Mouse (Mus musculus) granulocyte monocyte progenitor cell, adult 5-6 weeks (primary cell): ENCODE data around the gene 2300009A05Rik. TPM values are rescaled to one million over a fixed set of nuclear protein-coding genes. Genes with fewer than 3 reads are reported as not detected.

ENCODE experiments used
- ATAC-seq: replicated peaks from 2 replicates; pipeline ENCODE4 v1.8.0; 2016; ENCODE audit warnings: mild to moderate bottlenecking, moderate TSS enrichment, inconsistent platforms; ENCODE audit not compliant: poor library complexity, severe bottlenecking
- total RNA-seq, 2 experiments: library from RNA; stranded (forward) in 1 of 2; stranded (reverse) in 1 of 2; fragments of 200-712, 200-1000 nt in 1 of 2; fragments of >200 nt in 1 of 2; fragmentation: Nextera tagmentation in 1 of 2; gene quantifications; 2 replicates each; pipeline ENCODE4 v1.2.3; 2014 to 2017

2300009A05Rik gene
- total RNA-seq (2014; fragmentation: Nextera tagmentation) (26.9 and 27.9 TPM in 2 replicates), total RNA-seq (2017) (7.7 and 11.0 TPM in 2 replicates)

DNA sequence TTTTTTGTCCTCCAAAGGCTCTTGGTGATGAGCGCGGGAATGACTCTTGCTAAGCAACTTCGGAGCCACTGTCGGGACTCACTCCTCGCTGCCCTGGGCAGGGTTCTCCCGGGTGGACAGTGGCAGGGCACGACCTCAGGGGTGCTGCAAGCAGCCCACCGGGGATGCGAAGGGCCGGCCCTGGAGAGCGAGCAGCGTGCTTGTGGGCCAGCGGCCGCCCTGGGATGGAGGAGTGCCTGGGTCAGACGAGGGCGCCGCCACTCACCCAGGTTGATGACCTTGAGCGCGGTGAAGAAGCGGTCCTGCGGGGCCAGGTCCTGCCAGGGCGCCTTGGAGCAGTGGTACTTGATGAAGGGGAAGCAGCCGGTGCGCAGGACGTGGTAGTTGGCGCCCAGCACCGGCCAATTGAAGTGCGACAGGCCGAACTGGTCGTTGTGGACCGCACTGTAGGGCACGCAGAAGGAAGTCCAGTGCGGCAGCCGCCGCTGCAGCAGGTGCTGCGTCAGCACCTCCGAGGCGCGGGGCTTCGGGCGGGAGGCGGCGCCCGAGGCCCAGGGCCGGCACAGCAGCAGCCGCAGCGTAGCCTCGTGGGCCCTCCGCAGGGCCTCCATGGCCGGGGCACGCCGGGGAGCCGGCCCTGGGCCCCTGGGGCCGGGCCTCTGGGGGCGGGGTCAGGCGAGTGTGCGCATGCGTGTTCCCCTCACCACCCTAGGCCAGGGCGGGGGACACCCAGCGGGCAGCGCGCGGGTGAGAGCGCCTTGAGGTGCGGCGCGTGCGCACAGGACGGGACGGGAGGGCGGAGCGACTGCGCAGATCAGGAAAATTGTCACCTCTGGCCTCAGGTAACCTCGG is at the start of gene 2300009A05Rik:
2300009A05Rik (minus strand) TSS at position 636 of the 852 bp plus-strand sequence.
- ATAC-seq, result peak; percentile 97

DNA sequence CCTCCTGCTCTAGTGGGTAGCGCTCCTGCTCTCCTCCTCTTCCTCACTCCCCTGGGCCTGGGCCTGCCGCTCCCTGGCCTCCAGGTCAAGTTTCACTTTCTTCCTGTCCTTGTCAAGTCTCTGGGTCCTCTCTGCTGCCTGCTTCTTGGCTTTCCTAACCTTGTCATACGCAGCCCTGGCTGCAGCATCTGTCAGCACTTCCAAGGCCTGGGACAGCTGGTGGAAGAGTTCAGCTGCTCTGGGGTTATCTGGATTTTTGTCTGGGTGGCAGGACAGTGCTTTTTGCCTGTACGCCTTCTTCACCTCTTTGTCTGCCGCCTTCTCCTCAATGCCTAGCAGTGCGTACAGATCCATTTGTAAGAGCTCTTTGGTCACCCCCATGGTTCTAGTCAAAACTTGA is 44.6 kb upstream of the 2300009A05Rik start:
- ATAC-seq, result no peak

DNA sequence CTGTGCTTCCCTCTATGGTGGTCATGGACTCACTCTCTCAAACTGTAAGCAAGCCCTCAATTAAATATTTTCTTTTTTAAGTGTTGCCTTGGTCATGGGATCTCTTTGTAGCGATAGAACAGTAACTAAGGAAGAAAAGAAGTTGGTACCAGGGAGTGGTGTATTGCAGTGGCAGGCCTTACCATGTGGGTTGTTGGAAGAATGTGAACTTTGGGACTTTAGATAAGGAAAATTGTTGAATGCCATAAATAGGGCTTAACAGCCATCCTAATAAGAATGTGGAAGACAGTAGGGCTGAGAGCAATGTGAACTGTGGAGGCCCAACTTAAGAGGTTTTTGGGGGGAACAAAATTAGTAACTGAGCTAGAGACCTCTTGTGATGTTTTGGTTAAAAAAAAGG is 31.6 kb upstream of the 2300009A05Rik start:
- no peak for ATAC-seq

DNA sequence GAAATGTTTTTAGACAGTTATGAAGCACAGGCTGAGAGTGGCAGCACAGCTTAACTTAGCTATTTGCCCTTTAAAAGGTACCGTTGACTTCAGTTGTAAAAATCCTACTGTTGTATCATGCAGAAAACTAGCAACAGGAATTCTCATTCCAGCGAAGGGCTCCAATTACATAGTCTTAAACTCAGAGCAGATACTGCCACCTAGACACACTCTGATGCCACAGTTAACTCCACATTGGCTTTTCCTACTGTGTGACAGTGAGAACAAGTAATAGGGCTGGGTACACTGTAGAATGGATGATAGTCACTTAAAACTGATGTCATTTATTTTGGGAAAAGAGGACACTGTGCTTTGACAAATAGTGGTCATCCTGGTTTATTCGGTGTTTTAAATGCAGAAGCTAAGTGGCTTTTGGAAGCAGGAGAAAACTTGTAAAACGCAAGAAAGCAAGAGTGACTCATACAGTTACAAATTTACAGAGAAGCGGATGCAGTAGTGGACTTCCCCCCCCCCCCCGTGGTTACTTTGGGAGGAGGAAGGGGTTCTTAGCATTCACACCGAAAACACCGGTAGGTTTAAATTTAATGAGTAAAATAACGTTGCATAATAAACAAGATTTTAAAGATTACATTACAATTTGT is 22.2 kb upstream of the 2300009A05Rik start:
- ATAC-seq, result no peak

DNA sequence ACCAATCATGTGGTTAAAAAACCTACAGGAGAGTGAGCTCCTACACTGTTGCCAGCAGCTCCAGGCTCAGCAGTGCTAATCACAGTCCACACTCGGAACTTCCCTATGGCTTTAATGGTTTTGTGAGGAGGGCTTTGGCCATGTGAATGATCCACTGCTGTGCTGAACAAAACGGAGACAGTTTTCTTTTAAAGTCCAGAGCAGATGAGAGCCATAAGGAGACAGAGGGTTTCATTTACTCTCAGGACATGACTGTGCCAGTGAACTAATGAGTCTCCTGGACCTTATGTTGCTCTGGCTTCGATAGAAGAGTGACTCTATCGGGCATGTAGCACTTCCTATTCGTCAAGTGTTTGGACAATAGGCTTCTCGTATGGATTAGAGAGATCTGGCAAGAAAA is 21.4 kb upstream of the 2300009A05Rik start:
- no peak for ATAC-seq

DNA sequence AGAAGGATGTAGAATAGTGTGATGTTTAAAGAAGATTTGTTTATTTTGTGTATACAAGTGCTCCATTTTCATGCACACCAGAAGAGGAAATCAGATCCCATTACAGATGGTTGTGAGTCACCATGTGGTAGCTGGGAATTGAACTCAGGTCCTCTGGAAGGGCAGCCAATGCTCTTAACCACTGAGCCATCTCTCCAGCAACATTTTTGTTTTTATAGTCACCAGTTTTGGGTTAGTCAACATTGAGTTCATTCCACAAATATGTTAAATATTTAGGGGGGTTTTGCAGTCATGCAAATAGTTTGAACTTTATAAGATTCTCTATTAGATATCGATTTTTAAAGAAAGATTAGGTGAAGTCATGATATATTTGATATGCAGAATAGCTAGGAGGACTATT is 1.1 kb upstream of the 2300009A05Rik start:
- ATAC-seq, result no peak

DNA sequence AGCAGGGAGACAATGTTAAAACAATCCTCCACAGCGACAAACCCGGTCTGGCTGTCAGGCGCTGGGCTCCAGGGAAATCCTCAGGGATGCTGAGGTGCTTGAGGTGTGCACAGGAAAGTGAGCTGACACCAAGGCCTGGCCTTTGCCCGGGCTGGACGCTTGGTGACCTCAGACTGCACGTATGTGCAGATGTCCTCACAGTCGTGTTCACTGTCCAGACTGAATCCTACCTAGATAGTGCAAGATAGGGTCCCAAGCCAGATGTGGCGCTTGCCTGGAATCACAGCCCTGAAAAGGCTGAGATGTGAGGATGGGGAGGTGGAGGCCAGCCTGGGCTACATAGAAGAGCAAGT is 393 bp upstream of the 2300009A05Rik start:
- peak; percentile 23 for ATAC-seq

DNA sequence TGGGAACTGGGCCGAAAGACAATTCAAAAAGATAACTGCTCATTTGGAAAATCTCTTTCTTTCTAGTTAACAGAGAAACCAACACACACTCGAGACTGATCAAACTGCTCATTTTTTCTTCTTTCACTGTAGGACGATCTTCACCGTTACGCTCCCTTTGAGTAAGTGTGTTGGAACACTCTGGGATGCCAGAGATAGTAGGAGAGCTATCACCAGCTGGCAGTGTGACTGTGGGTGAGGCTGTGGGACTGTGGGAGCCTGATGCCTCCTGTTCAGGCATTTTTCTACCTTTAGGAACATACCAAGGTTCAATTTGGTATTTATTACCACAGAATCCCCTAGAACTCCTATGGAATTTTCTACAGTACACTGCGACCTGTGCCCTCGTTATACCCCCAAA is 3.4 kb downstream of the 2300009A05Rik start:
- no peak for ATAC-seq

DNA sequence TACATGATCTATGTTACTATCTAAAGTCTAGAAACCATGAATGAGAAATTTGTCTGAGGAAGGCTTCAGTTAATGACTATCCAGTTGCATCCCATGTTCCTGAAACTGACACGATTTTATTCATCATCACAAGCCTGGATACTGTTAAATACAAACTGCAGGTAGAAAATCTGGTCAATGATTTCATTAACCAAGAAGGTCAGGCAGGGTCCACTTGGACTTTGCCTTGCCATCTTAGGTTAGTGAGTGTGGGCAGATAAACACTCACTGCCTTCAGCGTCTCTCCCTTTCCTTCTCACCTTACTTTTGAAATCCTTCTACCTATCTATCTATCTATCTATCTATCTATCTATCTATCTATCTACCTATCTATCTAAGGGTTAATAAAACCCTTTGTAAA is 7.7 kb downstream of the 2300009A05Rik start:
- ATAC-seq, result no peak

DNA sequence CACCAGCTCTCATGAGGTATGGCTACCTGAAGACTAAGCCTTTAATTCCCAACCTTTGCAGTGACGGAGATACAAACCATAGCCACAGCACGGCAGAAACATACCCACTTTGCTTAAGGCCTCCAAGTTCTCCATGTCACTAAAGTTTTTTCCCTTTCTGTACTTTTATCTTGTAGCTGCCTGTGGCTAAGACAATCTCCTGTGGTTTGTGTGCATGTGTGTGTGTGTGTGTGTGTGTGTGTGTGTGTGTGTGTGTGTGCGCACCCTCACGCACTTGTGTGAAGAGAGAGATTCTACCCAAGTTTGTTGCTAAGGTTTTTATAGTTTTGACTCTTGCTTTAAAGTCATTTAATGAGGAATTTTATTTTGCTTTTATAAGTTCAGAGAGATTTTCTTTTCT is 16.3 kb downstream of the 2300009A05Rik start:
- no peak for ATAC-seq

DNA sequence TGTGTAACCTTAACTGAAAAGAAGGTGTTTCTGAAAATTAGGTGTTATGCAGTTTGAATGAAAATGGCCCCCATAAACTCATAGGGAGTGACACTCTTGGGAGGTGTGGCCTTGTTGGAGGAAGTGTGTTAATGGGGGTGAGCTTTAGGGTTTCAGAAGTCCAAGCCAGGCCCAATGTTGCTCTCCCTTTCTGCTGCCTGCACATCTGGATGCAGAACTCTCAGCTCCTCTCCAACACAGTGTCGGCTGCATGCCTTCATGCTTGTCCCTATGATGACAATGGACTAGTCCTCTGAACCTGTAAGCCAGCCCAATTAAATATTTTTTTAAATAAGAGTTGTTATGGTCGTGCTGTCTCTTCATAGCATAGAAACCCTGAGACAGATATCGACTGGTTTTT is 18.7 kb downstream of the 2300009A05Rik start:
- ATAC-seq, result no peak

DNA sequence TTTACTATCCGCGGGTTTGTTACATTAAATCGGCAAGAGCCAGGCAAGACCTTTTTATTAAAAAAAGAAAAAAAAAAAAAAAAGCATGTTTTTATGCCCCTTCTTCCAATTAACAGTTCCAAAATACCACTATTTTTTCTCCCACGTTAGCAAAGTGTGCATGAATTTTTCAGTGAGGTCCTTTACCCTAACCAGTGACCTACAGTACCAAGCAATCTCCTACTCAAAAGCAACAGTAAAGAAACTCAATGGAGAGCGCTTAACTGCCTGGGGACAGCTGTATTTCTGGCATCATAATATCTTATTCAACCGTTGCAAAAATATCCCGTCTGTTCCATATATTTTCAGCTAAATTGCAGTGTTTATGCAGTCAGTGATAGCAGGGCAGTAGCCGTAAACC is 20.9 kb downstream of the 2300009A05Rik start:
- ATAC-seq, result no peak

DNA sequence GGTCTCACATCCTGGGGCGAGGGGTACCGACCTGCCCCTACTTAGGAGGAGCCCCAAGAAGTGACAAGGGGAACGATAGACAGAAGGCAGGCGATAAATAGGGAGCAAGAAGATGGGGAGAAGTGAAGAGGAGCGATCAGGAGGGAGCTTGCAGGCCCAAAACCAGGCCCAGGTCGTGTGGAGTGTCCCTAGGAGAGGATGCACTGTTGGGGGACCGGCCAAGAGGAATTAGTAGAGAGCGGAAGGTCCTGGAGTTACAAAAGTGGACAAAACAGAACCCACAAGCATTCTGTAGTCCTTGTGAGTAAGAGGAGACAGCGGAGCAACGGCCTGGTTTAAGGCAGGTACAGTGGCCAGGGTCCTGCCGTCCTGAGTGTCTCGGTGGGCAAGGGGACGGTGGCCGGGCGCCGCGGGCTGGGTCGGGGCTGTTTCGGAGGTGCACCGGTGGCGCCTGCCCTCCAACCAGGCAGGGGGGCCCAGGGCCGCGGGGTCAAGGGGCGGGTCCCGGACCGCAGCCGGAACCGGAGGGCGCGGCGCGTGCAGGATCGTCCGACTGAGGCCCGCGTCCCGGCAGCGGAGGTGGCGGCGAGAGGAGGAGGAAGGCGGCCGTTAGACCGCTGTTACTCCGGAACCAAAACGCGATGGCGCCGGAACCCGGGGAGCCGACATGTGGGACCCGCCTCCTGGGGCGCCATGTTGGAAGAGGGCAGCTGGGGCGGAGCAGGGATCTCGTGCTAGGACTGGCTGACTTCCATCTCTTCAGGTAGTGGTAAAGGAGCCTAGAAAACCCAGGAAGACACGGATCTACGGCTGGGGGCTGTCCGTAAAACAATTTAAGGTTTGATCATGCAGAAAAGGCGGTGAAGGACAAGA is 21.5 kb downstream of the 2300009A05Rik start, which contains the start of gene Map2k5:
Map2k5 (minus strand) TSS at position 633 of the 873 bp plus-strand sequence.
- peak; percentile 96 for ATAC-seq

DNA sequence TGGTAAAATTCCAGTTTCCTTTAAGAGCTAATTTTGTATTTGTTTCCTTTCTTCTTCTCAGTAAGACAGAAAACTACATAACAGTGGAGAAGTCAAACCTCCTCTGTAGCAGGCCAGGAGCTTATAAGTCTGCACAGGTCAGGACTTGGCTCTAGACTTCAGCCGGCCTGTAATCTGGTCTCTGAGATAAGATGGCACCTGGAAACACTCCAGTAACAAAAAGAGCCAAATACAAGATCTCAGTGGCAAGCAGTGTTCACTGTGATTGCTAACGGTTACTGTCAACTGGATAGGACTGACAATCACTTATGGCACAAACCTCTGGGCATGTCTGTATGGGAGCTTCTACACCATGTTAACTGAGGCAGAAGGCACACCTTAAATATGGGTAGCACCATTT is 25.7 kb downstream of the 2300009A05Rik start:
- no peak for ATAC-seq

DNA sequence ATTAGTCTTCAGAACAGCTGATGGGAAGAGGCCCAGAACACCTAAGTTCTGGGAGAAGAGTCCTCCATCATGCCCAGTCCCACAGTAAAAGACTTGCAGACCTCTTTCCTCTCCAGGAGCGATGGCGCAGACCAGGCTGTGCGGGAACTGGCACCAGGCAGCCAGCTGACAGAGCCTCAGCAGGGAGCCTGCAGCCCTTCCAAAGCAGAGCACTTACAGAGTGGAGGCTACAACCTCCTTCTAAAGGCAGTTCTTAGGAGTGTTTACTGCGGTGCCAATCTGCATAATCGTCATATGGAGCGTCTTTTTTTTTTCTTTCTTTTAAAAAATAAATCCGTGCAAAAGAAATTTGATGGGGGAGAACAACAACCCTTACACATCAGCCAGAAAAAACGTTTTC is 26.5 kb downstream of the 2300009A05Rik start:
- no peak for ATAC-seq

DNA sequence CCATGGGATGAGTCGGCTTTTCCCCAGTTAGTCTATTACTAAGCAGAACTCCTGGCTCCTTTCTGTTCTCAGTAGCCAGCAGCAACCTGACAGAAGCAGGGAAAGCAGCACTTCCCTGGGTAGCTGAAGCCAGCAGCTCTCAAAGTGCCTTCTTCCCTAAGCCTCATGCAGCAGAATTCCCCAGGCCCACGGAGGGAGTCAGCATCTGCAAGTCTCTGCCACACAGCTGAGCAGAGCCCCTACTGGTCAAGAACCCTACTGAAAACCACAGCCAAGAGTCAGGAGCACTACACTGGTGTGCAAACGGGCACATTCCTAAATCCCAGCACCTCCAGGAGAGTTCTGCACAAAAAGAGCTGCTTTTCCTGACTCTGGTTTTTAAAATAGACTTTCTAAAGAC is 38.6 kb downstream of the 2300009A05Rik start:
- no peak for ATAC-seq

DNA sequence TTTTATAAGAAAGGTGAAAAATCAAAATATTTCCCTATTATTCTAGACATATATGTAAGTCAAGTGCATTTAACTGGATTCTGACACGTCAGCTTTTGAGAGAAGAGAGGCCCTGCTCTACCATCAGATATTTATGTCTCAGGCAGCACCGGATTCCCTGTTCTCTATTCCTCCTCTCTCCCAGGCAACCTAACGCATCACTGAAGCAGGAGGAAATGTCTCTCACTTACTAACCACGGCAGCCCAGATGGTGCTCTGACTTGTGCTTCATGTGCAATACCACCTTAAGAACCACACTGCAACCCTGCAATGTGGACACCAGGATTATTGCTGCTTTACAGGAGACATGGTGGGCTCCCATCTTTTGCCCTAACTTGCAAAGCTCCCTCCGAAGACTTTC is 40.0 kb downstream of the 2300009A05Rik start:
- no peak for ATAC-seq

DNA sequence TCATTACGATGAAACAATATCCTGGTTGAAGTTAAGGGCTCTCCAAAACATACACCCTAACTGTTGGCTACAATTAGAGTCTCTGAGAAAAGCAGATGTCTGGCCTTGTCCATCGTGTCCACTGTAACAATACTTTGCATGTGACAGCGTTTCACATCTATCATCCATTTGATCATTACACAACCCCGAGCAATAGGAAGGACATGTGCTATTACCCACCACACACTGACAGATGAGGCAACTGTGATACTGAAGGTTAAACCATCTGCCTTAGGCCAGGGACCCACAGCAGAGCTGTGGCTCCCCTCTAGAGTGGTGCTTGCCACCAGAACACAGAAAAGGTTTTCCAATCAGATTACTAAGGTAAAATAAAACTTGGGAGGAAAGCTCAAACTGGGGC is 42.3 kb downstream of the 2300009A05Rik start:
- no peak for ATAC-seq

DNA sequence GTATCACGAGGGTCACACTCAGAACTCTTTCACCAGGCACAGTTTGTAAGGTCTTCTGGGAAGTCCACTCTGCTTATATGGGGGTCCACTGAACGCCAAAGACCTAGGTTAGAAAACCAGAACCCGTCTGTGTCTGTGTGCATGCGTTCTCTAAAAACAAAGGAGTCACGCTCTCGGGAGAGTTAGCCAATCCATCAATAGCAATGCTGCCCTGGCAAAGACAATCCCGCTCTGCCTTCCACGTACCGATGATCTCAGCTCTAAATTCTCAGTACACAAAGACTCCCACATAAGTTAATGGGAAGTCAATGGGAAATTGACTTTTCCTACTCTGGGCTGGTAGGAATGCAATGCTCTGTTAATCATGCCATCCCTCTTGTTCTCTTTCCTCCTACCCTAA is 42.8 kb downstream of the 2300009A05Rik start:
- no peak for ATAC-seq

DNA sequence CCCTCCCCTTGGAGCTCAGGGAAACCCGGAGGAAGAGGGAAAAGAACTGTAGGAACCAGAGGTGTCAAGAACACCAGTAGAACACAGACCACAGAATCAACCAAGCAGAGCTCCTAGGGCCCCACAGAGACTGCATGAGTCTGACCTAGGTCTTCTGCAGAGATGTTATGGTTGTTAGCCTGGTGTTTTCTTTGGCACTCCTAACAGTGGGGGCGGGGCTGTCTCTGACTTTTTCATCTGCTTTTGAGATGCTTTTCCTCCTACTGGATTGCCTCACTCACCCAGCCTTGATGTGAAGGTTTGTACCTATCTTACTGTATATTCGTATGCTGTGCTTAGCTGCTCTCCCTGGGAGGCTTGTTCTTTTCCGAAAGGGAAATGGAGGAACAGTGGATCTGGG is 44.9 kb downstream of the 2300009A05Rik start:
- ATAC-seq, result no peak

DNA sequence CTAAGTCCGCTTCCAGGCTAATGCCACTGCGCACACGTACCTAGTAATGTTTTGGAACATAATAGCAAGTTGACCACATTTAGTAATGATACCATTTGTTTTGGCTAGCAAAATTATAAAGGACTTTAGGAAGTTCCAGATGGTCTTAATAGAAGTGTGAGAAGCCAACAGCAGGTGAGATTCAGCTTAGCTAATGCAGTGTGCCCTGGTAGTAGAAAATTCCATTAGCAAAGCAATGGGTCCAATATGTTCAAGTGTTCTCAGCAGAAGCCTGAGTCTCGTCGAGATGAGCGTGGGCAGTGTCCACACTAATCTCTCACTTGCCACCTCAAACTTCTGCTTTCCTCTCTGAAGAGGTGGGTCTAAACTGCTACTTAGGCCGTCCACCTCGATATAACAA is 49.0 kb downstream of the 2300009A05Rik start:
- ATAC-seq, result no peak
